Mouse (Mus musculus): ENCODE data around the gene Col4a3. TPM values are rescaled to one million over a fixed set of nuclear protein-coding genes. Genes with fewer than 3 reads are reported as not detected.

Col4a3 gene
- polyA plus RNA-seq, 1 experiment from 2014 or later, result 0.72 TPM

DNA sequence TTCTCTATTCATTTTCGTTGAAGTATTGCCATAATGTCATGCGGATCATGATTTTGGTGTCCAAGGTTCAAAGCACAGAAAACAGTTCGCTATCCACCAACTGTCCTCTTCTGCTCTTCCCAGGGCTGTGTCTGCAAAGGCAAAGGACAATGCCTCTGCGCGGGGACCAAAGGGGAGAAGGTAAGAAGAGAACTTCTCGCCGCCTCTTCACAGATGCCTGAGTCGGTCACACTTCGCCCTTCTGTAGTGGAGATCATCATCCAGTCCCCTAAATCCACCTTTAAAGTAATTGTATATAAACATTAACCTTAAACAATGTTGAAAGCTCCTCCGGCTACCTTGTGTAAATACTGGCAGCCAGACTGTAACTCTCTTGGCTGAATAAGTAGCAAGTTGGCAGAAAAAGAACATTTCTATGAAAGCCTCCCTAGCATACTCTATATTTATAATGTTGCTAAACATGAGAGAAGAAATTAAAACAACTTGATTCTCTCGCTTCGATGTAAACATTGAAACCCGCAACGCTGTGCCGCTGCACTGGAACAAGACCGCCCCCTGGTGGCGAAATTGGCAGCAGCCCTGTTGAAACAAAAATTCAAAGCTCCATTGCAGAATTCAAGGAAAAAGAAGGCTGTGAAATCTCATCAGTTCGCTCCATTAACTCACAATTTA is 54.7 kb downstream of the Col4a3 start:
- H3K4me2 ChIP-seq (ENCODE audit: low read length), result peak overlapping the region; percentile 62
- no peak for ATAC-seq (ENCODE audit: insufficient number of reproducible peaks, insufficient read depth, low FRiP score, low read depth)
- peak overlapping the region in 1 of 2 experiments; percentile 30; a peak in 2 of 4 replicates for H3K4me3 ChIP-seq (ENCODE audit: control insufficient read depth in 1 of 2, insufficient read depth in 1 of 2, low read depth in 1 of 2, low read length in 2 of 2)
- no peak overlapping the region for H3K27ac ChIP-seq (replicated peaks in 1 of 2; ENCODE audit: control insufficient read depth in 1 of 2, insufficient read depth in 1 of 2, low read depth in 2 of 2, low read length in 2 of 2)
- H3K9me3 ChIP-seq (ENCODE audit: control insufficient read depth, low read length), result no peaks in the 10 kb centered on the region
- WGBS, result 30% methylated on average over 18 of the region's 18 CpGs
- peak overlapping the region; percentile 58; the same call in 1 of the 2 replicates for H3K9ac ChIP-seq (ENCODE audit: low read length)
- H3K27me3 ChIP-seq (ENCODE audit: control insufficient read depth, insufficient read depth, low read length), result no peaks in the 10 kb centered on the region
- no peaks in the 10 kb centered on the region for H3K36me3 ChIP-seq (ENCODE audit: control insufficient read depth, insufficient read depth, low read length)
- 0 out of 4 replicates have a peak, but pooled peaks cover 0 to 2% of the 10 kb centered on the region in 2 experiments for H3K4me1 ChIP-seq (ENCODE audit: control insufficient read depth in 2 of 2, insufficient read depth in 2 of 2, low read length in 2 of 2)

DNA sequence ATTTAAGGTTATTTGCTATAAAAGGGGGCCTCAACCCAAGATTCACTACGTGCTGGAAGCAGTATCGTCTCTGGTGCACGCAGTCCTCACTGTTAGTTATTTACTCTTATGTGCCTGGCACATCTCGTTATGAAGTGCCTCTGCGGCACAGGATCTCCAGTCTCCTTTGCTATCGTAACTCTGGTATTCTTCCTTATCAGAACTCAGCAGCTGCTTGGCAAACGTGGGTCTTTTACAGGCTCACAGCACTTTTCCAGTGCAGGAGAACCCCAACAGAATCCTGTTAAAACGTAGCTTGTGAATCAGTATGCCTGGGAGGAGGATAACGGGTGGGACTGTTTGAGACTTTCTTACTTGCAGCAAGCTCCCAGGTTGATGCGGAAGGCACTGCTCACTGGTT is 61.3 kb downstream of the Col4a3 start:
- Histone ChIP-seq H3K9me3 (ENCODE audit: control insufficient read depth, low read length) (no peaks in the 10 kb centered on the region), H3K27ac (replicated peaks in 1 of 2; ENCODE audit: control insufficient read depth in 1 of 2, insufficient read depth in 1 of 2, low read depth in 2 of 2, low read length in 2 of 2) (no peak overlapping the region), H3K4me3 (ENCODE audit: control insufficient read depth in 1 of 2, insufficient read depth in 1 of 2, low read depth in 1 of 2, low read length in 2 of 2) (peak overlapping the region; percentile 5 to 32; a peak in 3 of 4 replicates), H3K27me3 (ENCODE audit: control insufficient read depth, insufficient read depth, low read length) (no peaks in the 10 kb centered on the region), H3K4me2 (ENCODE audit: low read length) (peak overlapping the region; percentile 73), H3K4me1 (ENCODE audit: control insufficient read depth in 2 of 2, insufficient read depth in 2 of 2, low read length in 2 of 2) (peaks cover 5 to 6% of the 10 kb centered on the region in 2 experiments; a peak in 3 of 4 replicates), H3K9ac (ENCODE audit: low read length) (peak overlapping the region; percentile 56), H3K36me3 (ENCODE audit: control insufficient read depth, insufficient read depth, low read length) (no peaks in the 10 kb centered on the region)
- ATAC-seq (ENCODE audit: insufficient number of reproducible peaks, insufficient read depth, low FRiP score, low read depth), result no peak
- WGBS, result 8% methylated on average over 10 of the region's 10 CpGs

DNA sequence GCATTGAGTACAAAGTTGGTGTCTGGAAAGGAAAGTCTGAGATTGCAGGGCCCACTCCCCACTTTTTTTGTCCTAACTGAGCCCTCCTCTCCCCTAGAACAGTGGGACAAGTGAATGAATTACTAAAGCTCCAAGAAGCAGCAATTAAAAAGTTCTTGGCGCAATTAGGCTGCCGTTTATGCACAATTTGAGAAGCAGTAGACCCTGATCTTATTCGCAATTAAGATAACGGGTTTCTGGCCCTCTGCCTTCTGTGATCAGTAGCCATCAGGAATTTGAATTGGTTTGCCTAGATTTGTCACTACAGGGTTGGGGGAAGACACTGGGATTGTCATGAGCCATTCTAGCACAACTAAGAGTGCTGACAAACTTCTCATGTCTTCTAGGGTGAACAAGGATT is 64.1 kb downstream of the Col4a3 start:
- WGBS, result 86% methylated on average over 4 of the region's 4 CpGs
- H3K4me2 ChIP-seq (ENCODE audit: low read length), result no peak overlapping the region
- H3K4me1 ChIP-seq (ENCODE audit: control insufficient read depth in 2 of 2, insufficient read depth in 2 of 2, low read length in 2 of 2), result peaks cover 5 to 6% of the 10 kb centered on the region in 2 experiments; a peak in 3 of 4 replicates
- no peak overlapping the region for H3K9ac ChIP-seq (ENCODE audit: low read length)
- no peak overlapping the region for H3K4me3 ChIP-seq (ENCODE audit: control insufficient read depth in 1 of 2, insufficient read depth in 1 of 2, low read depth in 1 of 2, low read length in 2 of 2)
- no peak for ATAC-seq (ENCODE audit: insufficient number of reproducible peaks, insufficient read depth, low FRiP score, low read depth)
- no peaks in the 10 kb centered on the region for H3K36me3 ChIP-seq (ENCODE audit: control insufficient read depth, insufficient read depth, low read length)
- no peaks in the 10 kb centered on the region for H3K9me3 ChIP-seq (ENCODE audit: control insufficient read depth, low read length)
- H3K27ac ChIP-seq (replicated peaks in 1 of 2; ENCODE audit: control insufficient read depth in 1 of 2, insufficient read depth in 1 of 2, low read depth in 2 of 2, low read length in 2 of 2), result no peak overlapping the region
- no peaks in the 10 kb centered on the region for H3K27me3 ChIP-seq (ENCODE audit: control insufficient read depth, insufficient read depth, low read length)

DNA sequence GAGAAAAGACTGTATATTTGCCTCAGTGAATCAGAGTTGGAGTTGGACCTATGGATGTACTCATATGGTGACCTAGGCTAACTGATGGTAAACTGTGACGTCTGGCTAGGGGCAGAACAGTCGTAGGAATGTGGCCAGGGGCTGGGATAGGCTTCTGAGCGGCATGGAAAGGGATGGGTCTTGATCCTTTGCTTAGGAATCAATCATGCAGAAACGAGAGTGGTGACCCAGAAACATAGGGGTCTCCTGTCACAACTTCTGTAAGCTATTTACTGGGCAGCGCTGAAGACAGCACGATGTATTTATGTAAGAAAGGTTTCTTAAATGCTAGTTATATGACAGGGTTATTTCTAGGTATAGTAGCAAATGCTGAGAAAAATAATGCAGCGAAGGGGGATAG is 67.3 kb downstream of the Col4a3 start:
- Histone ChIP-seq H3K27ac (replicated peaks in 1 of 2; ENCODE audit: control insufficient read depth in 1 of 2, insufficient read depth in 1 of 2, low read depth in 2 of 2, low read length in 2 of 2) (no peak overlapping the region), H3K9me3 (ENCODE audit: control insufficient read depth, low read length) (no peaks in the 10 kb centered on the region), H3K27me3 (ENCODE audit: control insufficient read depth, insufficient read depth, low read length) (no peaks in the 10 kb centered on the region), H3K4me3 (ENCODE audit: control insufficient read depth in 1 of 2, insufficient read depth in 1 of 2, low read depth in 1 of 2, low read length in 2 of 2) (no peak overlapping the region), H3K9ac (ENCODE audit: low read length) (no peak overlapping the region), H3K4me2 (ENCODE audit: low read length) (no peak overlapping the region), H3K36me3 (ENCODE audit: control insufficient read depth, insufficient read depth, low read length) (no peaks in the 10 kb centered on the region), H3K4me1 (ENCODE audit: control insufficient read depth in 2 of 2, insufficient read depth in 2 of 2, low read length in 2 of 2) (no peaks in the 10 kb centered on the region)
- ATAC-seq (ENCODE audit: insufficient number of reproducible peaks, insufficient read depth, low FRiP score, low read depth), result no peak
- WGBS, result 64% methylated on average over 7 of the region's 7 CpGs

DNA sequence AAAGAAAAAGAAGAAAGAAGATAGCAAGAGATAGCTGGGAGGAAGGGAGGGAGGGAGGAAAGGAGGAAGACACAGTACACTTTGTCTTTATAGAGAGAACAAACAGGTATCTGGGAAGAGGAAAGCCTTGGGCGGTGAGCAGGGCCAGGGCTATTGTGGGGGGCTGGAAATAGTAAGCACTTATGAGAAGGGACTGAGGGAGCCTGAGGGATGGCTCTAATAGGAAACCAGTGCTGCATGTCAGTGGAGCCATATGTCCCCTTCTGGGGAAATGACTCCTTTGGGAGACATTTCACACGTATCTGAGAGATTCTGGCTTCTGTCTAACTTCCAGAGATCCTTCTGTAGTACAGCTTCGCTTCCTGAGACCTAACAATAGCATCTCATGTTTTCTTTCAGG is 69.7 kb downstream of the Col4a3 start:
- H3K4me1 ChIP-seq (ENCODE audit: control insufficient read depth in 2 of 2, insufficient read depth in 2 of 2, low read length in 2 of 2), result no peaks in the 10 kb centered on the region
- no peaks in the 10 kb centered on the region for H3K36me3 ChIP-seq (ENCODE audit: control insufficient read depth, insufficient read depth, low read length)
- 57% methylated on average over 3 of the region's 3 CpGs for WGBS
- H3K9ac ChIP-seq (ENCODE audit: low read length), result no peak overlapping the region
- H3K9me3 ChIP-seq (ENCODE audit: control insufficient read depth, low read length), result no peaks in the 10 kb centered on the region
- no peak overlapping the region for H3K4me3 ChIP-seq (ENCODE audit: control insufficient read depth in 1 of 2, insufficient read depth in 1 of 2, low read depth in 1 of 2, low read length in 2 of 2)
- no peaks in the 10 kb centered on the region for H3K27me3 ChIP-seq (ENCODE audit: control insufficient read depth, insufficient read depth, low read length)
- no peak overlapping the region for H3K27ac ChIP-seq (replicated peaks in 1 of 2; ENCODE audit: control insufficient read depth in 1 of 2, insufficient read depth in 1 of 2, low read depth in 2 of 2, low read length in 2 of 2)
- H3K4me2 ChIP-seq (ENCODE audit: low read length), result no peak overlapping the region
- ATAC-seq (ENCODE audit: insufficient number of reproducible peaks, insufficient read depth, low FRiP score, low read depth), result no peak

DNA sequence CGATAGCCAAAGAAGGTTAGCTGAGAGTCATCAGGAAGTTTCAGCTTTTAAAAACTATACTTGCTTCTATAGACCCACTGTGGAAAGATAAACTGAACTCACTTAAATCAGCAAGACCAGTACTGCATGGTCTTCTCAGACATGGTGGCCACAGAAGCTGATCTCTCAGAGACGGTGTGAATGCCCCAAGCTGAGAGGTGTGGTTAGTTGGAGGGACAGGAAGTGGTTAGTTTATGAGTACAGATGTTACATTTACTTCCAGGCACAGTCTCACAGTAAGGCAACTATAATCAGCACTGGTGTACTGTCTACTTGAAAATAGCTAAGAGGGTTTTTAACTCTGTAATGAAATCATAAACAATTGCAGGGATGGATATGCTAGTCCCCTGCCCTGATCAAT is 75.5 kb downstream of the Col4a3 start:
- H3K4me1 ChIP-seq (ENCODE audit: control insufficient read depth in 2 of 2, insufficient read depth in 2 of 2, low read length in 2 of 2), result no peaks in the 10 kb centered on the region
- no peak overlapping the region for H3K4me2 ChIP-seq (ENCODE audit: low read length)
- no peak for ATAC-seq (ENCODE audit: insufficient number of reproducible peaks, insufficient read depth, low FRiP score, low read depth)
- no peaks in the 10 kb centered on the region for H3K36me3 ChIP-seq (ENCODE audit: control insufficient read depth, insufficient read depth, low read length)
- H3K9ac ChIP-seq (ENCODE audit: low read length), result no peak overlapping the region
- H3K27me3 ChIP-seq (ENCODE audit: control insufficient read depth, insufficient read depth, low read length), result no peaks in the 10 kb centered on the region
- WGBS, result 82% methylated on average over 2 of the region's 2 CpGs
- no peaks in the 10 kb centered on the region for H3K9me3 ChIP-seq (ENCODE audit: control insufficient read depth, low read length)
- H3K27ac ChIP-seq (replicated peaks in 1 of 2; ENCODE audit: control insufficient read depth in 1 of 2, insufficient read depth in 1 of 2, low read depth in 2 of 2, low read length in 2 of 2), result no peak overlapping the region
- H3K4me3 ChIP-seq (ENCODE audit: control insufficient read depth in 1 of 2, insufficient read depth in 1 of 2, low read depth in 1 of 2, low read length in 2 of 2), result no peak overlapping the region

DNA sequence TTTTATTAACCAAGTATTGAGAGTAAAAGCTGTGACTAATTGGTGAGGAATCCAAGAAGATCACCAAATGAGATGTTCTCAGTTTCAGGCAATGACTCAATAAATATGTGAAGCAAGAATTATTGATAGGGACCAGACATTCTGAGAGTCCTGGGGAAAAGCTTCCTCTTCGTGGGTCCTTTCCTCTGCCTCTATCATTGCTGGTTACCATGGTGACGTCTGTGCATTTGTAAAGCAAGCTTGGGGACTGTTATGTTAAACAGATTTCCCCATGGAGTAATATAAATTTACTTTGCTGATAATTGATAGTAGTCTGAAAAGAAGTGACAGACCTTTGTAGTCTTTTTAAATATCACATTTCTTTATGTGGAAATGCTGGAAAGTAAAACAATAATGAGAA is 76.8 kb downstream of the Col4a3 start:
- no peaks in the 10 kb centered on the region for H3K27me3 ChIP-seq (ENCODE audit: control insufficient read depth, insufficient read depth, low read length)
- no peak overlapping the region for H3K4me2 ChIP-seq (ENCODE audit: low read length)
- 34% methylated on average over 2 of the region's 2 CpGs for WGBS
- H3K36me3 ChIP-seq (ENCODE audit: control insufficient read depth, insufficient read depth, low read length), result no peaks in the 10 kb centered on the region
- no peaks in the 10 kb centered on the region for H3K9me3 ChIP-seq (ENCODE audit: control insufficient read depth, low read length)
- no peak for ATAC-seq (ENCODE audit: insufficient number of reproducible peaks, insufficient read depth, low FRiP score, low read depth)
- no peaks in the 10 kb centered on the region for H3K4me1 ChIP-seq (ENCODE audit: control insufficient read depth in 2 of 2, insufficient read depth in 2 of 2, low read length in 2 of 2)
- H3K9ac ChIP-seq (ENCODE audit: low read length), result no peak overlapping the region
- H3K4me3 ChIP-seq (ENCODE audit: control insufficient read depth in 1 of 2, insufficient read depth in 1 of 2, low read depth in 1 of 2, low read length in 2 of 2), result no peak overlapping the region
- no peak overlapping the region for H3K27ac ChIP-seq (replicated peaks in 1 of 2; ENCODE audit: control insufficient read depth in 1 of 2, insufficient read depth in 1 of 2, low read depth in 2 of 2, low read length in 2 of 2)

DNA sequence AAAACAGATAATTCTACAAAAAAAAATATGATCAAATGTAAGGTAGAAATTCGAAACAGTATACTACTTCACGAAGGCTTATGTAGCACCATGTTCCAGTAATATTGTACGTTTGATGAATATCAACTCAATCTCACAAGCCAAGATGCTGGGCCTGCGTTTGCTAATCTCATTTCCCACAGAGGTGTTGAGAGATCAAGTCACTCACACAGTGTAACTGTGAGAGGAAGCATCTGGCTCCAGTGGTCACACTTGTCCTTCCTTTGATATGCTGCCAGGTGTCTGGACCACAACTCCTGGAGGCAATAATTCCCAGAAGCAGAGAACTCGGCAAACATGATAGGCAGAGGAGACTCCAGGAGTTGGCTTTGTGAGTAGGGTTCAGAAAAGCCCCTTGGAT is 99.6 kb downstream of the Col4a3 start:
- Histone ChIP-seq H3K4me1 (ENCODE audit: control insufficient read depth in 2 of 2, insufficient read depth in 2 of 2, low read length in 2 of 2) (no peaks in the 10 kb centered on the region), H3K27ac (replicated peaks in 1 of 2; ENCODE audit: control insufficient read depth in 1 of 2, insufficient read depth in 1 of 2, low read depth in 2 of 2, low read length in 2 of 2) (no peak overlapping the region), H3K9me3 (ENCODE audit: control insufficient read depth, low read length) (no peaks in the 10 kb centered on the region), H3K4me3 (ENCODE audit: control insufficient read depth in 1 of 2, insufficient read depth in 1 of 2, low read depth in 1 of 2, low read length in 2 of 2) (no peak overlapping the region), H3K36me3 (ENCODE audit: control insufficient read depth, insufficient read depth, low read length) (no peaks in the 10 kb centered on the region), H3K27me3 (ENCODE audit: control insufficient read depth, insufficient read depth, low read length) (no peaks in the 10 kb centered on the region), H3K4me2 (ENCODE audit: low read length) (no peak overlapping the region), H3K9ac (ENCODE audit: low read length) (no peak overlapping the region)
- 45% methylated on average over 5 of the region's 5 CpGs for WGBS
- ATAC-seq (ENCODE audit: insufficient number of reproducible peaks, insufficient read depth, low FRiP score, low read depth), result no peak
